Mouse (Mus musculus): Measurements from ENCODE around the gene Lsm7. TPM values are rescaled to one million over a fixed set of nuclear protein-coding genes. Genes with fewer than 3 reads are reported as not detected.

The Lsm7 gene
- polyA plus RNA-seq, 1 experiment from 2014 or later: 344 TPM

DNA sequence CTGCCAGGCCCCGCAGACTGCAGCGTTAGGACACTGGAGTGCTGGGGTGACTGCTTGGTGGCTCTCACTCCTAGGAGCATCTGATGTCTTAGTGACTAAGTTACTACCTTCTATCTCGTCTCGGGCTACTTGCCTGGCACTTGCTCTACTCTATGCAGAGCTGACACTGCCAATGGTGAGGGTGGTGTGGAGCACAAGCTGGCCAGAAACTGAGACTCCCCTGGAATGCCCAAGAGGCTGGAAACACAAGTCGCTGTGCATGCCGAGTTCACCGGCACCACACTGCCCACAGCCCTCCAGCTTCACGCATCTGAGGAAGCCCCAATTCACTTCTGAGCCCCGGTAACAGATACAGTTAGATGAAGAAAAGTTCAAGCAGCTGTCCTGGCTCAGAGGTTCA lies 19.0 kb upstream of the Lsm7 start:
- 79% methylated on average over 9 of the region's 9 CpGs for WGBS
- Histone ChIP-seq H3K36me3 (no peaks in the 10 kb centered on the region), H3K27ac (no peak overlapping the region), H3K9ac (replicated peaks) (no peak overlapping the region), H3K27me3 (peaks cover 17% of the 10 kb centered on the region), H3K4me3 (replicated peaks) (no peak overlapping the region), H3K9me3 (0 out of 2 replicates have a peak, but pooled peaks cover 3% of the 10 kb centered on the region), H3K4me1 (replicated peaks) (0 out of 2 replicates have a peak, but pooled peaks cover 2% of the 10 kb centered on the region), H3K4me2 (no peak overlapping the region)
- no peak for ATAC-seq (ENCODE audit: insufficient number of reproducible peaks, insufficient read depth, low FRiP score, low TSS enrichment, low read depth)

DNA sequence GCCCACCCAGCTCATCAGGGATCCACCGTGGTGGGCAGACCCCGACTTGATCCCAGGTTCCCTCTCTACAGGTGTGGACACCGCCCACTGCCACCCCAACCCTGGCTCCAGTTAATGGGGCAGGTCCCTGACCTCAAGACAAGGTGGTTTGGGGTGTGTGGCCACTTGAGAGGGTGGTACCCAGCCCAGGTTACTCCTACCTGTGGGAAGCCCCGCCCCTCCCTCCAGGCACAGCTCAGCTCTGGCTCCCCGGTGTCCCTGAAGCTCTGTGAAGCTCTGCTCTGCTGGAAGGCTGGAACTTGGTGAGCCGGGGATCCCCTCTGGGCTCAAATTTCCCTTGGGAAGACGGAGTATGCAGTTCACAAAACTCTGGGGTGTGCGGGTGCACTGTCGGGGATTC lies 16.6 kb upstream of the Lsm7 start, which contains the start of gene Tmprss9:
Tmprss9 (plus strand) TSS at position 268 of the 400 bp plus-strand sequence.
- Histone ChIP-seq H3K36me3 (peaks cover 23% of the 10 kb centered on the region), H3K4me2 (no peak within 1 kb of the TSS), H3K27me3 (peaks cover 17% of the 10 kb centered on the region), H3K4me3 (replicated peaks) (no peak within 1 kb of the TSS), H3K9ac (replicated peaks) (no peak within 1 kb of the TSS), H3K27ac (no peak within 1 kb of the TSS), H3K4me1 (replicated peaks) (0 out of 2 replicates have a peak, but pooled peaks cover 2% of the 10 kb centered on the region), H3K9me3 (0 out of 2 replicates have a peak, but pooled peaks cover 3% of the 10 kb centered on the region)
- ATAC-seq (ENCODE audit: insufficient number of reproducible peaks, insufficient read depth, low FRiP score, low TSS enrichment, low read depth): no peak
- WGBS: 29% methylated on average over 9 of the region's 9 CpGs

DNA sequence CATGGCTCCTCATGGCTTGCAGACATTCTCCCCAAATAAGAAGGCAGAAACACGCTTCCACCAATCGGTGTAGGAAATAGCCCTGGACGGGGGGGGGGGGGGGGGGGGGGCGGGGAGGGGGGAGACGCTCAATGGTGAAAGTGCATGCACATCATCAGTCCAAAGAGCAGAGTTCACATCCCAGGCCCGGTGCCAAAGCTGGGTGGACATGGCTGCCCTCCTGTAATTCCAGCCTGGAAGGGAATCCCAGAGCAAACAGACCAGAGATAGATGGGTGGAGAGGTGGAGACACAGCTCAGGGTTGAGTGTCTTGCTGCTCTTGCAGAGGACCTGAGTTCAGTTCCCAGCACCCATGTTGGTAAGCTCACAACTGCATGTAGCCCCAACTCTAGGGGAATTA lies 16.0 kb upstream of the Lsm7 start:
- peaks cover 17% of the 10 kb centered on the region for H3K27me3 ChIP-seq
- no peak for ATAC-seq (ENCODE audit: insufficient number of reproducible peaks, insufficient read depth, low FRiP score, low TSS enrichment, low read depth)
- H3K27ac ChIP-seq: no peak overlapping the region
- H3K4me1 ChIP-seq (replicated peaks): no peaks in the 10 kb centered on the region
- no peak overlapping the region for H3K4me2 ChIP-seq
- peaks cover 28% of the 10 kb centered on the region for H3K36me3 ChIP-seq
- no peak overlapping the region for H3K4me3 ChIP-seq (replicated peaks)
- 96% methylated on average over 3 of the region's 6 CpGs for WGBS
- H3K9ac ChIP-seq (replicated peaks): no peak overlapping the region
- 0 out of 2 replicates have a peak, but pooled peaks cover 3% of the 10 kb centered on the region for H3K9me3 ChIP-seq

DNA sequence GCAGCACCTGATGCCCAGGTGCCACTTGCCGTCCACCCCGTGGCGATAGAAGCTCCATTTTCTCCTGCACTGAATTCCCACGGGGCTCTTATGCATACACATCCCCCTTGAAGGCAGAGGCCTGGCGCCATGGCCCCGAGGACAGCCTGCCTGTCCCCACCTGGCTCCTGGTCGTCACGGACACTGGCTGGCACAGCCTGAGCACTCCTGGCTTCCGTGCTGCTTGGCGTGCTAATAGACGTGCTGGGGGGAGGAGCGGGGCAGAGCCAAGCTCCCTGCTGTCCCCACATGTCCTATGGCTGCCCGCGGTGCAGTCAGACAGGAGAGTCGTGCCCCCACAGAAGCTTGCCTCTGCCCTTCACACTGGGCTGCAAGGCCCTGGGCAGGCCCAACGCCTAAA lies 9.4 kb upstream of the Lsm7 start:
- Histone ChIP-seq H3K9me3 (no peaks in the 10 kb centered on the region), H3K9ac (replicated peaks) (no peak overlapping the region), H3K4me2 (no peak overlapping the region), H3K4me3 (replicated peaks) (no peak overlapping the region), H3K27ac (no peak overlapping the region), H3K4me1 (replicated peaks) (no peaks in the 10 kb centered on the region), H3K36me3 (peaks cover 76% of the 10 kb centered on the region), H3K27me3 (no peaks in the 10 kb centered on the region)
- WGBS: 88% methylated on average over 16 of the region's 16 CpGs
- no peak for ATAC-seq (ENCODE audit: insufficient number of reproducible peaks, insufficient read depth, low FRiP score, low TSS enrichment, low read depth)

- Histone ChIP-seq H3K9ac (replicated peaks) (no peak overlapping the region), H3K4me2 (no peak overlapping the region)
These were observed 7.3 kb upstream of the Lsm7 start for GRCm38 (mm10) chr10:80862305-80862704.

DNA sequence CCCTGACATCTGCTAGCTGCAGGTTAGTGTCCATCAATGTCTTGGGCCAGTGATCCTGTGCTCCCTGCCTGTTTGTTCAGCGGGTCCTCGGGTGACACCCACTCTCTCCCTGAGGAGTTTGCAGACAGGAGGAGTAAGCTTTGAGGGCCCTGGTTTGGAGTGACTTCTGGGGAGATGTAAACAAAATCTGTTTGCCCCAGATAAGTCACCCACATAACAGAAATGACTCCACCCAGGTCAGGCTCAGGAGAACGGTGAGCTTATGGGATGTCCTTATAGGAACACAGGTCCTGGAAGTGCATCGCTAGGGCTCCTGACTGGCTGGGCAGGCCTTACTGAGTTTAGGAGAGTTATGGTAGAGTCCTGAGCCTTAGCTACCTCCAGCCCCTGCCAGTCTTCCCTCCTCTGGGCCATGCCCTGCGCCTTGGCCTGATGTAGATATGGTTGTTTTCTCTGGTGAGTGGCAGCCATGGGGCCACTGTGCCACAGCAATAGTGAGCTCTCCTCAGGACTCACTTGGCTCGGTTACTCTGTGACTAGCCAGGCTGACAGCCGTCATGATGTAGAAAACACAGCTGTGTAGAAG lies 3.4 kb upstream of the Lsm7 start:
- Histone ChIP-seq H3K36me3 (peaks cover 23% of the 10 kb centered on the region), H3K27ac (peak overlapping the region; percentile 29; the same call in 1 of the 2 replicates), H3K4me3 (replicated peaks) (no peak overlapping the region), H3K9me3 (no peaks in the 10 kb centered on the region), H3K4me1 (replicated peaks) (peaks cover 24% of the 10 kb centered on the region), H3K4me2 (no peak overlapping the region), H3K27me3 (no peaks in the 10 kb centered on the region), H3K9ac (replicated peaks) (no peak overlapping the region)
- 84% methylated on average over 7 of the region's 7 CpGs for WGBS
- no peak for ATAC-seq (ENCODE audit: insufficient number of reproducible peaks, insufficient read depth, low FRiP score, low TSS enrichment, low read depth)

More at GRCm38 (mm10) chr10:80862305-80862704, 7.3 kb upstream of the Lsm7 start:
- Histone ChIP-seq H3K27me3 (no peaks in the 10 kb centered on the region), H3K4me1 (replicated peaks) (no peaks in the 10 kb centered on the region), H3K27ac (no peak overlapping the region), H3K4me3 (replicated peaks) (no peak overlapping the region), H3K9me3 (no peaks in the 10 kb centered on the region), H3K36me3 (peaks cover 61% of the 10 kb centered on the region)
- WGBS: 89% methylated on average over 5 of the region's 5 CpGs
- ATAC-seq (ENCODE audit: insufficient number of reproducible peaks, insufficient read depth, low FRiP score, low TSS enrichment, low read depth): no peak

- WGBS: 69% methylated on average over 3 of the region's 3 CpGs
- Histone ChIP-seq H3K36me3 (peaks cover 23% of the 10 kb centered on the region), H3K9me3 (no peaks in the 10 kb centered on the region), H3K4me1 (replicated peaks) (peaks cover 26% of the 10 kb centered on the region), H3K9ac (replicated peaks) (0 out of 2 replicates have a peak overlapping the region, but pooled peaks have one; percentile 14), H3K4me2 (no peak overlapping the region), H3K4me3 (replicated peaks) (no peak overlapping the region; the same call in 1 of the 2 replicates), H3K27me3 (no peaks in the 10 kb centered on the region), H3K27ac (0 out of 2 replicates have a peak overlapping the region, but pooled peaks have one; percentile 29)
- ATAC-seq (ENCODE audit: insufficient number of reproducible peaks, insufficient read depth, low FRiP score, low TSS enrichment, low read depth): no peak
These were observed 2.8 kb upstream of the Lsm7 start for GRCm38 (mm10) chr10:80857848-80858247.

- Histone ChIP-seq H3K9me3 (no peaks in the 10 kb centered on the region), H3K27ac (0 out of 2 replicates have a peak overlapping the region, but pooled peaks have one; percentile 29), H3K9ac (replicated peaks) (peak overlapping the region; percentile 14; the same call in 1 of the 2 replicates), H3K27me3 (no peaks in the 10 kb centered on the region), H3K36me3 (peaks cover 21% of the 10 kb centered on the region), H3K4me1 (replicated peaks) (peaks cover 26% of the 10 kb centered on the region), H3K4me3 (replicated peaks) (no peak overlapping the region), H3K4me2 (0 out of 2 replicates have a peak overlapping the region, but pooled peaks have one; percentile 99)
- no peak for ATAC-seq (ENCODE audit: insufficient number of reproducible peaks, insufficient read depth, low FRiP score, low TSS enrichment, low read depth)
- WGBS: 78% methylated on average over 8 of the region's 8 CpGs
These were observed 2.4 kb upstream of the Lsm7 start for GRCm38 (mm10) chr10:80857386-80857785.

GRCm38 (mm10) chr10:80856908-80857307 lies 1.9 kb upstream of the Lsm7 start:
- Histone ChIP-seq H3K4me2 (peak overlapping the region; percentile 99; the same call in 1 of the 2 replicates), H3K9me3 (no peaks in the 10 kb centered on the region), H3K27ac (0 out of 2 replicates have a peak overlapping the region, but pooled peaks have one; percentile 29), H3K27me3 (no peaks in the 10 kb centered on the region), H3K4me3 (replicated peaks) (no peak overlapping the region), H3K4me1 (replicated peaks) (peaks cover 26% of the 10 kb centered on the region), H3K36me3 (peaks cover 21% of the 10 kb centered on the region), H3K9ac (replicated peaks) (peak overlapping the region; percentile 31; the same call in 1 of the 2 replicates)
- 87% methylated on average over 5 of the region's 5 CpGs for WGBS
- ATAC-seq (ENCODE audit: insufficient number of reproducible peaks, insufficient read depth, low FRiP score, low TSS enrichment, low read depth): no peak

- Histone ChIP-seq H3K36me3 (peaks cover 21% of the 10 kb centered on the region), H3K9ac (replicated peaks) (peak overlapping the region; percentile 90), H3K9me3 (no peaks in the 10 kb centered on the region), H3K27me3 (no peaks in the 10 kb centered on the region), H3K4me1 (replicated peaks) (peaks cover 26% of the 10 kb centered on the region), H3K4me3 (replicated peaks) (peak overlapping the region; percentile 97), H3K27ac (no peak overlapping the region), H3K4me2 (peak overlapping the region; percentile 99)
- ATAC-seq (ENCODE audit: insufficient number of reproducible peaks, insufficient read depth, low FRiP score, low TSS enrichment, low read depth): no peak
- 48% methylated on average over 3 of the region's 3 CpGs for WGBS
These were observed 1.3 kb upstream of the Lsm7 start for GRCm38 (mm10) chr10:80856267-80856666.

- peak overlapping the region; percentile 99 for H3K4me2 ChIP-seq
- ATAC-seq (ENCODE audit: insufficient number of reproducible peaks, insufficient read depth, low FRiP score, low TSS enrichment, low read depth): no peak
- WGBS: 16% methylated on average over 11 of the region's 11 CpGs
- H3K27ac ChIP-seq: no peak overlapping the region
- H3K36me3 ChIP-seq: peaks cover 27% of the 10 kb centered on the region
- no peaks in the 10 kb centered on the region for H3K27me3 ChIP-seq
- H3K9ac ChIP-seq (replicated peaks): peak overlapping the region; percentile 90
- peak overlapping the region; percentile 97 for H3K4me3 ChIP-seq (replicated peaks)
- H3K9me3 ChIP-seq: no peaks in the 10 kb centered on the region
- peaks cover 26% of the 10 kb centered on the region for H3K4me1 ChIP-seq (replicated peaks)
These were observed 702 bp upstream of the Lsm7 start for GRCm38 (mm10) chr10:80855749-80856073.
